ENCODE assay signal across 8 mouse cellular contexts in genomic region chr14:25769626-25770306, GRCm38 (mm10). TPM values are rescaled to one million over a fixed set of nuclear protein-coding genes. Genes with fewer than 3 reads are reported as not detected.
DNase-seq lines count a peak whose midpoint lies in the region; ATAC-seq and TF ChIP-seq lines count a peak whose summit lies in the region.

No protein-coding gene starts in this region.

- intact Hi-C loops in heart, adult 2 months (cut with DNase I), result loop anchor here (5.0 kb wide), 2 partner anchors 33 to 42 kb away; no protein-coding TSS in a partner anchor

- TF ChIP-seq EP300 in heart, adult 2 months (IDR thresholded peaks at IDR 0.05; ENCODE audit: insufficient read depth, low read depth, low read length), result no peak

- no peak overlapping the region; the same call in 1 of the 2 replicates for H3K4me3 ChIP-seq in heart, embryonic 11.5 days (ENCODE audit: low read depth, low read length)
- no peak overlapping the region for H3K4me3 ChIP-seq in heart, adult 2 months
- H3K4me3 ChIP-seq in forebrain, embryonic 16.5 days (replicated peaks; ENCODE audit: low read length), result no peak overlapping the region
- H3K4me3 ChIP-seq in midbrain, embryonic 13.5 days (replicated peaks), result no peak overlapping the region

- 22% methylated on average over 8 of the region's 8 CpGs for WGBS in heart, embryonic 11.5 days (ENCODE audit: insufficient replicate concordance)
- WGBS in heart, adult 2 months, result 50% methylated on average over 8 of the region's 8 CpGs
- WGBS in forebrain, embryonic 16.5 days, result 21% methylated on average over 8 of the region's 8 CpGs
- 19% methylated on average over 6 of the region's 8 CpGs for WGBS in midbrain, embryonic 13.5 days

- H3K4me2 ChIP-seq in heart, embryonic 11.5 days, result peak overlapping the region; percentile 94
- H3K4me2 ChIP-seq in forebrain, embryonic 16.5 days (ENCODE audit: low read length), result peak overlapping the region; percentile 99; the same call in 1 of the 2 replicates
- peak overlapping the region; percentile 99 for H3K4me2 ChIP-seq in midbrain, embryonic 13.5 days (replicated peaks)

- H3K27me3 ChIP-seq in heart, embryonic 11.5 days (ENCODE audit: control insufficient read depth, insufficient read depth, low read length), result no peaks in the 10 kb centered on the region
- H3K27me3 ChIP-seq in heart, adult 2 months (ENCODE audit: control insufficient read depth, insufficient read depth, low read length), result no peaks in the 10 kb centered on the region
- no peaks in the 10 kb centered on the region for H3K27me3 ChIP-seq in forebrain, embryonic 16.5 days (replicated peaks; ENCODE audit: control insufficient read depth, insufficient read depth, low read length)
- peaks cover 21% of the 10 kb centered on the region for H3K27me3 ChIP-seq in midbrain, embryonic 13.5 days

- TF ChIP-seq CTCF in heart, adult 2 months (IDR thresholded peaks at IDR 0.05), result no peak

- no peak for TF ChIP-seq POLR2A in heart, adult 2 months (IDR thresholded peaks at IDR 0.05; ENCODE audit: insufficient read depth, low read depth, low read length)

- peaks cover 47% of the 10 kb centered on the region for H3K4me1 ChIP-seq in heart, embryonic 11.5 days (ENCODE audit: control insufficient read depth, insufficient read depth, low read length)
- H3K4me1 ChIP-seq in heart, adult 2 months (ENCODE audit: control insufficient read depth, insufficient read depth, low read length), result peaks cover 16% of the 10 kb centered on the region
- H3K4me1 ChIP-seq in forebrain, embryonic 16.5 days (replicated peaks; ENCODE audit: control insufficient read depth, insufficient read depth, low read length), result peaks cover 25% of the 10 kb centered on the region
- peaks cover 49% of the 10 kb centered on the region for H3K4me1 ChIP-seq in midbrain, embryonic 13.5 days (replicated peaks)

- no peak for DNase-seq in heart, adult 2 months
- peak; percentile 43 for DNase-seq in R1 (ENCODE audit: low read depth, low spot score)
- DNase-seq in left cerebral cortex, adult 9 months (ENCODE audit: low spot score in 2 of 2), result no peak

- H3K36me3 ChIP-seq in heart, embryonic 11.5 days (ENCODE audit: control insufficient read depth, insufficient read depth, low read length), result no peaks in the 10 kb centered on the region
- no peaks in the 10 kb centered on the region for H3K36me3 ChIP-seq in heart, adult 2 months (ENCODE audit: control insufficient read depth, insufficient read depth, low read length)
- no peaks in the 10 kb centered on the region for H3K36me3 ChIP-seq in forebrain, embryonic 16.5 days (ENCODE audit: control insufficient read depth, insufficient read depth)
- no peaks in the 10 kb centered on the region for H3K36me3 ChIP-seq in midbrain, embryonic 13.5 days

- ATAC-seq in heart, embryonic 11.5 days (replicated peaks; ENCODE audit: insufficient number of reproducible peaks, low FRiP score, low TSS enrichment), result no peak
- ATAC-seq in forebrain, embryonic 16.5 days, result no peak
- no peak for ATAC-seq in midbrain, embryonic 13.5 days
- no peak for ATAC-seq in megakaryocyte progenitor cell, adult 5-6 weeks (replicated peaks; ENCODE audit: poor library complexity)
- no peak for ATAC-seq in megakaryocyte, adult 5-6 weeks (ENCODE audit: poor library complexity, severe bottlenecking)

- no peak overlapping the region for H3K9ac ChIP-seq in heart, embryonic 11.5 days (ENCODE audit: low read depth, low read length)
- H3K9ac ChIP-seq in heart, adult 2 months (ENCODE audit: low read depth, low read length), result no peak overlapping the region
- H3K9ac ChIP-seq in forebrain, embryonic 16.5 days (replicated peaks; ENCODE audit: low read depth, low read length), result no peak overlapping the region
- no peak overlapping the region for H3K9ac ChIP-seq in midbrain, embryonic 13.5 days (replicated peaks)

- no peak overlapping the region for H3K27ac ChIP-seq in heart, embryonic 11.5 days (ENCODE audit: low read depth, low read length)
- H3K27ac ChIP-seq in heart, adult 2 months, result no peak overlapping the region
- H3K27ac ChIP-seq in forebrain, embryonic 16.5 days (ENCODE audit: low read length), result no peak overlapping the region
- H3K27ac ChIP-seq in midbrain, embryonic 13.5 days, result no peak overlapping the region

- H3K9me3 ChIP-seq in heart, embryonic 11.5 days (replicated peaks; ENCODE audit: control insufficient read depth, low read length), result no peaks in the 10 kb centered on the region
- H3K9me3 ChIP-seq in forebrain, embryonic 16.5 days (ENCODE audit: control insufficient read depth, low read length), result no peaks in the 10 kb centered on the region
- no peaks in the 10 kb centered on the region for H3K9me3 ChIP-seq in midbrain, embryonic 13.5 days

- peaks cover 5% of the 10 kb centered on the region; the same call in 1 of the 2 replicates for H3K79me2 ChIP-seq in heart, adult 2 months (replicated peaks; ENCODE audit: control insufficient read depth, insufficient read depth, low read length)

RNA-seq across cellular contexts. Expression of gene Zcchc24, which starts 0.9 kb away (rescaled TPM):
- polyA plus RNA-seq in heart, embryonic 11.5 days (2014; fragmentation: Nextera tagmentation; extraction: Ambion mirVana), result 18.9 and 22.6 TPM in 2 replicates
- total RNA-seq in heart, adult 2 months (2021), result 10 to 100 TPM; 33.5 TPM
- polyA plus RNA-seq in heart, adult 2 months (2012; rRNA removed), result 27.3 and 39.4 TPM in 2 replicates
- polyA plus RNA-seq in forebrain, embryonic 16.5 days (2015; fragmentation: Nextera tagmentation; extraction: Ambion mirVana), result 10.4 and 13.7 TPM in 2 replicates
- polyA plus RNA-seq in midbrain, embryonic 13.5 days (2015; fragmentation: Nextera tagmentation; extraction: Ambion mirVana), result 7.3 and 9.3 TPM in 2 replicates
- total RNA-seq in megakaryocyte progenitor cell, adult 5-6 weeks (2015), result 1.2 and 1.3 TPM in 2 replicates
- 0.41 and 0.92 TPM in 2 replicates for total RNA-seq in megakaryocyte progenitor cell, adult 5-6 weeks (2017)
- 33.6 and 37.0 TPM in 2 replicates for total RNA-seq in megakaryocyte, adult 5-6 weeks (2015)
- total RNA-seq in megakaryocyte, adult 5-6 weeks (2017), result 23.2 and 24.1 TPM in 2 replicates
